Mouse (Mus musculus) kidney, embryonic 14.5 days (tissue): ENCODE data around the gene Vmn1r131. TPM values are rescaled to one million over a fixed set of nuclear protein-coding genes. Genes with fewer than 3 reads are reported as not detected.
"Not testable (repeated sequence)": the region's sequence is repeated elsewhere in the genome, so short reads cannot be mapped to it uniquely, and the experiment has no call there.

ENCODE experiments used
- ATAC-seq: fragments of 200-750 bp; cut with Nextera tagmentation; 2 replicates; pipeline ENCODE4 v1.8.0; 2017; ENCODE audit warnings: moderate number of reproducible peaks, mild to moderate bottlenecking, moderate TSS enrichment, moderate library complexity; ENCODE audit not compliant: low FRiP score, low TSS enrichment
- H3K27ac ChIP-seq: fragments of 300-500 bp; sonication (generic); 2 replicates; pipeline ENCODE4 v1.5.1; 2014; ENCODE audit warnings: low read depth, mild to moderate bottlenecking, low read length, moderate library complexity, mixed read lengths
- H3K27me3 ChIP-seq: fragments of 300-500 bp; sonication (generic); 2 replicates; pipeline ENCODE4 v1.6.1; 2014; ENCODE audit warnings: mild to moderate bottlenecking, low read length; ENCODE audit not compliant: control insufficient read depth, insufficient read depth
- H3K36me3 ChIP-seq: fragments of 300-500 bp; sonication (generic); 2 replicates; pipeline ENCODE4 v1.6.1; 2014; ENCODE audit warnings: low read length, mixed read lengths; ENCODE audit not compliant: control insufficient read depth, insufficient read depth
- H3K4me1 ChIP-seq: fragments of 300-500 bp; sonication (generic); 2 replicates; pipeline ENCODE4 v1.6.1; 2014; ENCODE audit warnings: low read length, mixed read lengths; ENCODE audit not compliant: control insufficient read depth, insufficient read depth
- H3K4me2 ChIP-seq: fragments of 300-500 bp; sonication (generic); replicated peaks from 2 replicates; pipeline ENCODE4 v1.6.1; 2014; ENCODE audit warnings: low read depth, mild to moderate bottlenecking, low read length
- H3K4me3 ChIP-seq: fragments of 300-500 bp; sonication (generic); 2 replicates; pipeline ENCODE4 v1.5.1; 2014; ENCODE audit warnings: mild to moderate bottlenecking, low read length
- H3K9ac ChIP-seq: fragments of 300-500 bp; sonication (generic); 2 replicates; pipeline ENCODE4 v1.6.1; 2014; ENCODE audit warnings: low read depth, mild to moderate bottlenecking, low read length, moderate library complexity
- H3K9me3 ChIP-seq: fragments of 300-500 bp; sonication (generic); 2 replicates; pipeline ENCODE4 v1.6.1; 2016; ENCODE audit warnings: low read length; ENCODE audit not compliant: control insufficient read depth
- WGBS: fragments of 180-500 bp; shearing (Covaris S2); extraction: QIAGEN DNeasy Blood & Tissue Kit; methylation state at CpG from one replicate; pipeline ENCODE4 v1.1.7; 2014; 5-methylcytosine and 5-hydroxymethylcytosine counted together
- polyA plus RNA-seq: library from polyadenylated mRNA; unstranded; fragments of >200 nt; fragmentation: Nextera tagmentation; extraction: Ambion mirVana; gene quantifications from 2 replicates; pipeline ENCODE4 v1.2.1, GENCODE M21; 2014

Vmn1r131 gene
- not detected in 2 replicates for polyA plus RNA-seq

- H3K4me1 ChIP-seq, H3K27me3 ChIP-seq, H3K9ac ChIP-seq, H3K27ac ChIP-seq, H3K4me3 ChIP-seq, H3K4me2 ChIP-seq, H3K36me3 ChIP-seq, ATAC-seq, H3K9me3 ChIP-seq: not testable (repeated sequence)
- no CpG with 5 or more reads among the region's 2 CpGs for WGBS
Observed at GRCm38 (mm10) chr7:21545990-21546389, at the start of gene Vmn1r131. TSS of gene Vmn1r131 (minus strand) at chr7:21546090.

- WGBS: no CpG with 5 or more reads among the region's 3 CpGs
Observed at GRCm38 (mm10) chr7:21511480-21511879, 34.4 kb downstream of the Vmn1r131 start, which contains the start of gene Vmn1r130. TSS of gene Vmn1r130 (plus strand) at chr7:21511780.

More at GRCm38 (mm10) chr7:21511480-21511879, 34.4 kb downstream of the Vmn1r131 start, which contains the start of gene Vmn1r130:
- not testable (repeated sequence) for H3K4me3 ChIP-seq, H3K9me3 ChIP-seq, H3K9ac ChIP-seq, H3K27me3 ChIP-seq, H3K27ac ChIP-seq, ATAC-seq, H3K4me2 ChIP-seq, H3K4me1 ChIP-seq, H3K36me3 ChIP-seq

Other genes with a start within 250 kb of the Vmn1r131 start
- gene Vmn1r126, start 244.6 kb downstream of the Vmn1r131 start, polyA plus RNA-seq: not detected in 2 replicates
- gene Vmn1r127, start 226.2 kb downstream of the Vmn1r131 start, polyA plus RNA-seq: not detected in 2 replicates
- gene Vmn1r128, start 196.7 kb downstream of the Vmn1r131 start, polyA plus RNA-seq: not detected in 2 replicates
- gene Vmn1r129, start 184.8 kb downstream of the Vmn1r131 start, polyA plus RNA-seq: not detected in 2 replicates
- not detected in 2 replicates for gene Gm6882, start 113.3 kb downstream of the Vmn1r131 start, polyA plus RNA-seq
- not detected in 2 replicates for gene Vmn1r130, start 34.3 kb downstream of the Vmn1r131 start, polyA plus RNA-seq
- gene Vmn1r132, start 68.0 kb upstream of the Vmn1r131 start, polyA plus RNA-seq: not detected in 2 replicates
- not detected in 2 replicates for gene Gm4175, start 215.4 kb upstream of the Vmn1r131 start, polyA plus RNA-seq